13 mouse cellular contexts compared by ENCODE assay signal in the genomic region with DNA sequence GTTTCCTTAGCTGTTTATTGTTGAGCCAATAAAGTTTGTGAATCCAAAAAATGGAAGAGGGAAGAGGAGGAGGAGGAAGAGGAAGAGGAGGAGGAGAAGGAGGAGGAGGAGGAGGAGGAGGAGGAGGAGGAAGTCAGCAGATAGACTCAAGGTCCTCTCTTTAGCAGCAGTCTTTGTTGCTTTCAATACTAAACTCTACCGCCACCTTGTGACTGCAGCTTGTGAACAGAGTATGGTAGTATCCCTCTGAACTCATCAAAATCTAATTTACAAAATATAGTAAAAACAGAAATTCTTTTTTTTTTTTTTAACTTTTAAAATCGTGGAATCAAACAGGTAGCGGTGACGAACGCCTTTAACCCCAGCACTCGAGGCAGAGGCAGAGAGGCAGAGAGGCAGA. TPM values are rescaled to one million over a fixed set of nuclear protein-coding genes. Genes with fewer than 3 reads are reported as not detected.
DNase-seq lines count a peak whose midpoint lies in the region; ATAC-seq and TF ChIP-seq lines count a peak whose summit lies in the region.
"Had no signal": no experiment of that assay in that cellular context is flagged by ENCODE, and none has a peak within 500 bp of the region (broad histone marks: within the 10 kb centered on the region; RNA-seq: fewer than 3 reads in every experiment).

No protein-coding gene starts in this region.

- H3K4me1 ChIP-seq in hindbrain, postnatal 0 days (ENCODE audit: insufficient read depth, low read length), result no peaks in the 10 kb centered on the region
- H3K4me1 ChIP-seq in hindbrain, embryonic 11.5 days (replicated peaks; ENCODE audit: control insufficient read depth, insufficient read depth, low read length), result no peaks in the 10 kb centered on the region
- H3K4me1 ChIP-seq in midbrain, embryonic 14.5 days (ENCODE audit: control insufficient read depth, insufficient read depth, low read length), result 0 out of 2 replicates have a peak, but pooled peaks cover 2% of the 10 kb centered on the region
- peaks cover 3% of the 10 kb centered on the region for H3K4me1 ChIP-seq in midbrain, embryonic 13.5 days (replicated peaks)

- no peaks in the 10 kb centered on the region for H3K27me3 ChIP-seq in hindbrain, postnatal 0 days (ENCODE audit: insufficient read depth, low read length)
- no peaks in the 10 kb centered on the region for H3K27me3 ChIP-seq in hindbrain, embryonic 11.5 days (ENCODE audit: control insufficient read depth, insufficient read depth, low read length)
- no peaks in the 10 kb centered on the region for H3K27me3 ChIP-seq in midbrain, embryonic 14.5 days (ENCODE audit: control insufficient read depth, insufficient read depth, low read length)
- no peaks in the 10 kb centered on the region for H3K27me3 ChIP-seq in midbrain, embryonic 13.5 days
- H3K27me3 ChIP-seq: neural tube, embryonic 12.5 days had no signal

- peak; percentile 68 for DNase-seq in hindbrain, postnatal 0 days (ENCODE audit: low spot score)
- no peak for DNase-seq in hindbrain, embryonic 11.5 days (ENCODE audit: low spot score)
- DNase-seq in midbrain, embryonic 14.5 days, result peak; percentile 76
- DNase-seq in NIH3T3 (ENCODE audit: low read depth), result peak; percentile 87
- peak; percentile 29 for DNase-seq in induced T-regulatory cell, adult 2 months (ENCODE audit: low read depth)
- DNase-seq in spleen, adult 12 weeks (ENCODE audit: low spot score), result no peak
- DNase-seq: cerebellum, adult 11-12 months; heart, adult 18-20 months had no signal

- no peak overlapping the region for H3K9ac ChIP-seq in hindbrain, postnatal 0 days (replicated peaks; ENCODE audit: low read length)
- H3K9ac ChIP-seq in hindbrain, embryonic 11.5 days (ENCODE audit: low read depth, low read length), result no peak overlapping the region
- no peak overlapping the region for H3K9ac ChIP-seq in midbrain, embryonic 14.5 days (replicated peaks; ENCODE audit: low read length)
- no peak overlapping the region for H3K9ac ChIP-seq in midbrain, embryonic 13.5 days (replicated peaks)
- H3K9ac ChIP-seq: neural tube, embryonic 12.5 days had no signal

- peak; percentile 59 for TF ChIP-seq CTCF in hindbrain, postnatal 0 days (IDR thresholded peaks at IDR 0.05; ENCODE audit: low read depth)

- no peak overlapping the region for H3K27ac ChIP-seq in hindbrain, postnatal 0 days
- H3K27ac ChIP-seq in hindbrain, embryonic 11.5 days (ENCODE audit: low read depth, low read length), result no peak overlapping the region
- H3K27ac ChIP-seq in midbrain, embryonic 14.5 days (replicated peaks; ENCODE audit: low read depth, low read length), result no peak overlapping the region
- no peak overlapping the region for H3K27ac ChIP-seq in midbrain, embryonic 13.5 days
- H3K27ac ChIP-seq: macrophage; neural tube, embryonic 12.5 days had no signal

- H3K4me2 ChIP-seq in hindbrain, postnatal 0 days (ENCODE audit: low read depth, low read length), result no peak overlapping the region
- no peak overlapping the region for H3K4me2 ChIP-seq in hindbrain, embryonic 11.5 days (replicated peaks; ENCODE audit: low read depth, low read length)
- H3K4me2 ChIP-seq in midbrain, embryonic 14.5 days (ENCODE audit: low read length), result no peak overlapping the region
- no peak overlapping the region for H3K4me2 ChIP-seq in midbrain, embryonic 13.5 days (replicated peaks)
- H3K4me2 ChIP-seq: neural tube, embryonic 12.5 days had no signal

- H3K4me3 ChIP-seq in hindbrain, postnatal 0 days (ENCODE audit: low read length), result no peak overlapping the region
- no peak overlapping the region for H3K4me3 ChIP-seq in hindbrain, embryonic 11.5 days (ENCODE audit: low read depth, low read length)
- no peak overlapping the region for H3K4me3 ChIP-seq in midbrain, embryonic 14.5 days (replicated peaks; ENCODE audit: low read depth, low read length)
- H3K4me3 ChIP-seq in midbrain, embryonic 13.5 days (replicated peaks), result no peak overlapping the region
- H3K4me3 ChIP-seq: neural tube, embryonic 12.5 days had no signal

- H3K9me3 ChIP-seq in hindbrain, postnatal 0 days (ENCODE audit: low read length), result no peaks in the 10 kb centered on the region
- H3K9me3 ChIP-seq in hindbrain, embryonic 11.5 days (ENCODE audit: control insufficient read depth, low read length), result no peaks in the 10 kb centered on the region
- H3K9me3 ChIP-seq in midbrain, embryonic 14.5 days (ENCODE audit: control insufficient read depth, low read length), result no peaks in the 10 kb centered on the region
- no peaks in the 10 kb centered on the region for H3K9me3 ChIP-seq in midbrain, embryonic 13.5 days
- H3K9me3 ChIP-seq: neural tube, embryonic 12.5 days had no signal

- 76% methylated on average over 6 of the region's 6 CpGs for WGBS in hindbrain, postnatal 0 days
- WGBS in hindbrain, embryonic 11.5 days, result 73% methylated on average over 6 of the region's 6 CpGs
- WGBS in midbrain, embryonic 14.5 days, result 66% methylated on average over 6 of the region's 6 CpGs
- WGBS in midbrain, embryonic 13.5 days, result 77% methylated on average over 6 of the region's 6 CpGs

- H3K36me3 ChIP-seq in hindbrain, postnatal 0 days (ENCODE audit: insufficient read depth, low read length), result no peaks in the 10 kb centered on the region
- no peaks in the 10 kb centered on the region for H3K36me3 ChIP-seq in hindbrain, embryonic 11.5 days (ENCODE audit: control insufficient read depth, insufficient read depth, low read length)
- no peaks in the 10 kb centered on the region for H3K36me3 ChIP-seq in midbrain, embryonic 14.5 days (ENCODE audit: control insufficient read depth, insufficient read depth, low read length)
- H3K36me3 ChIP-seq in midbrain, embryonic 13.5 days, result no peaks in the 10 kb centered on the region
- H3K36me3 ChIP-seq: neural tube, embryonic 12.5 days had no signal

- ATAC-seq in hindbrain, postnatal 0 days, result 0 out of 2 replicates have a peak, but pooled peaks have one; percentile 39
- no peak for ATAC-seq in hindbrain, embryonic 11.5 days (ENCODE audit: low FRiP score)
- ATAC-seq in midbrain, embryonic 14.5 days (ENCODE audit: low FRiP score, low TSS enrichment), result no peak
- ATAC-seq in midbrain, embryonic 13.5 days, result no peak
- ATAC-seq: activated CD4-positive, CD25-positive, alpha-beta regulatory T cell, adult 4 months had no signal

RNA-seq across cellular contexts. Expression of gene Lrrc10, which starts 4.8 kb away (rescaled TPM):
- 0.16 TPM in 1 of 2 replicates, not detected in the other for total RNA-seq in hindbrain, postnatal 0 days (2014; rRNA removed)
- polyA plus RNA-seq in hindbrain, postnatal 0 days (2015; fragmentation: Nextera tagmentation; extraction: Ambion mirVana), result not detected in 2 replicates
- polyA plus RNA-seq in hindbrain, embryonic 11.5 days (2014; fragmentation: Nextera tagmentation; extraction: Ambion mirVana), result 0.12 TPM in 1 of 2 replicates, not detected in the other
- not detected in 2 replicates for polyA plus RNA-seq in midbrain, embryonic 14.5 days (2014; fragmentation: Nextera tagmentation; extraction: Ambion mirVana)
- not detected in 2 replicates for polyA plus RNA-seq in midbrain, embryonic 13.5 days (2015; fragmentation: Nextera tagmentation; extraction: Ambion mirVana)
- polyA plus RNA-seq: activated CD4-positive, CD25-positive, alpha-beta regulatory T cell, adult 4 months; intestine, embryonic 14.5 days; macrophage; neural tube, embryonic 12.5 days had no signal

RNA-seq across cellular contexts. Expression of gene Cct2, which starts 23.3 kb away (rescaled TPM):
- 234 and 266 TPM in 2 replicates for total RNA-seq in hindbrain, postnatal 0 days (2014; rRNA removed)
- 216 and 219 TPM in 2 replicates for polyA plus RNA-seq in hindbrain, postnatal 0 days (2015; fragmentation: Nextera tagmentation; extraction: Ambion mirVana)
- polyA plus RNA-seq in hindbrain, embryonic 11.5 days (2014; fragmentation: Nextera tagmentation; extraction: Ambion mirVana), result 321 and 357 TPM in 2 replicates
- 255 and 277 TPM in 2 replicates for polyA plus RNA-seq in midbrain, embryonic 14.5 days (2014; fragmentation: Nextera tagmentation; extraction: Ambion mirVana)
- 280 and 281 TPM in 2 replicates for polyA plus RNA-seq in midbrain, embryonic 13.5 days (2015; fragmentation: Nextera tagmentation; extraction: Ambion mirVana)

RNA-seq across cellular contexts. Expression of gene Best3, which starts 54.2 kb away (rescaled TPM):
- total RNA-seq in hindbrain, postnatal 0 days (2014; rRNA removed), result 0.05 TPM in 1 of 2 replicates, not detected in the other
- polyA plus RNA-seq in hindbrain, postnatal 0 days (2015; fragmentation: Nextera tagmentation; extraction: Ambion mirVana), result 0.15 and 0.23 TPM in 2 replicates
- 0.08 and 0.20 TPM in 2 replicates for polyA plus RNA-seq in hindbrain, embryonic 11.5 days (2014; fragmentation: Nextera tagmentation; extraction: Ambion mirVana)
- polyA plus RNA-seq in midbrain, embryonic 14.5 days (2014; fragmentation: Nextera tagmentation; extraction: Ambion mirVana), result 0.12 TPM in 1 of 2 replicates, not detected in the other
- polyA plus RNA-seq in midbrain, embryonic 13.5 days (2015; fragmentation: Nextera tagmentation; extraction: Ambion mirVana), result 0.09 and 0.15 TPM in 2 replicates
- polyA plus RNA-seq: activated CD4-positive, CD25-positive, alpha-beta regulatory T cell, adult 4 months had no signal

Comparison
In these comparisons a context has a peak if more than half of its experiments do, and no peak if none do; other contexts are left out.
1. DNase-seq: peak in hindbrain, postnatal 0 days (single experiment), midbrain, embryonic 14.5 days (single experiment), NIH3T3 (single experiment) and induced T-regulatory cell, adult 2 months (single experiment); none in hindbrain, embryonic 11.5 days (single experiment) and spleen, adult 12 weeks (single experiment).